Mouse (Mus musculus): Measurements from ENCODE around the gene Gm20388.

GRCm38 (mm10) chr8:119988087-119988486 is 77.4 kb downstream of the Gm20388 start:
- TF ChIP-seq CTCF (IDR thresholded peaks at IDR 0.05; ENCODE audit: low read depth): no peak
- no peak for TF ChIP-seq EP300 (optimal IDR thresholded peaks at IDR 0.05)
